Mouse (Mus musculus) lung, embryonic 14.5 days (tissue): Measurements from ENCODE around the gene Rftn1. TPM values are rescaled to one million over a fixed set of nuclear protein-coding genes. Genes with fewer than 3 reads are reported as not detected.

Experiments
- ATAC-seq: fragments of 200-750 bp; cut with Nextera tagmentation; 2 replicates; pipeline ENCODE4 v1.8.0; 2017; ENCODE audit warnings: mild to moderate bottlenecking, moderate TSS enrichment, moderate library complexity; ENCODE audit not compliant: insufficient read depth
- DNase-seq: peaks from one replicate; pipeline ENCODE4 v3.0.0-alpha.2; 2015
- H3K27ac ChIP-seq: fragments of 300-500 bp; sonication (generic); 2 replicates; pipeline ENCODE4 v1.5.1; 2014; ENCODE audit warnings: low read depth, mild to moderate bottlenecking, moderate library complexity
- H3K27me3 ChIP-seq: fragments of 300-500 bp; sonication (generic); 2 replicates; pipeline ENCODE4 v1.6.1; 2014; ENCODE audit warnings: low read length, control low read depth; ENCODE audit not compliant: insufficient read depth
- H3K36me3 ChIP-seq: fragments of 300-500 bp; sonication (generic); 2 replicates; pipeline ENCODE4 v1.6.1; 2014; ENCODE audit warnings: control low read depth; ENCODE audit not compliant: insufficient read depth
- H3K4me1 ChIP-seq: fragments of 300-500 bp; sonication (generic); 2 replicates; pipeline ENCODE4 v1.6.1; 2014; ENCODE audit warnings: antibody characterized with exemption, control low read depth; ENCODE audit not compliant: insufficient read depth
- H3K4me2 ChIP-seq: fragments of 300-500 bp; sonication (generic); 2 replicates; pipeline ENCODE4 v1.6.1; 2014; ENCODE audit warnings: mild to moderate bottlenecking
- H3K4me3 ChIP-seq: fragments of 300-500 bp; sonication (generic); 2 replicates; pipeline ENCODE4 v1.5.1; 2014; ENCODE audit warnings: low read depth, low read length
- H3K9ac ChIP-seq: fragments of 300-500 bp; sonication (generic); 2 replicates; pipeline ENCODE4 v1.6.1; 2014
- H3K9me3 ChIP-seq: fragments of 300-500 bp; sonication (generic); 2 replicates; pipeline ENCODE4 v1.6.1; 2016; ENCODE audit warnings: low read depth, low read length, control low read depth
- CTCF ChIP-seq: IDR thresholded peaks from 2 replicates; pipeline ENCODE4 v1.5.1; 2016; ENCODE audit warnings: antibody characterized with exemption, low read depth
- WGBS: fragments of 180-500 bp; shearing (Covaris S2); extraction: QIAGEN DNeasy Blood & Tissue Kit; methylation state at CpG from one replicate; pipeline ENCODE4 v1.1.7; 2014; 5-methylcytosine and 5-hydroxymethylcytosine counted together
- polyA plus RNA-seq: library from polyadenylated mRNA; unstranded; fragments of >200 nt; fragmentation: Nextera tagmentation; extraction: Ambion mirVana; gene quantifications from 2 replicates; pipeline ENCODE4 v1.2.1, GENCODE M21; 2014

Gene Rftn1
- polyA plus RNA-seq, 1 experiment from 2014 or later = 19.0 TPM

GRCm38 (mm10) chr17:50072982-50073965 lies 117.2 kb downstream of the Rftn1 start:
- Histone ChIP-seq H3K4me3 (no peak overlapping the region), H3K9me3 (no peaks in the 10 kb centered on the region), H3K4me2 (no peak overlapping the region), H3K27me3 (no peaks in the 10 kb centered on the region), H3K36me3 (no peaks in the 10 kb centered on the region), H3K27ac (no peak overlapping the region), H3K4me1 (no peaks in the 10 kb centered on the region), H3K9ac (no peak overlapping the region)
- TF ChIP-seq CTCF = no peak
- 88% methylated on average over 23 of the region's 23 CpGs for WGBS
- DNase-seq = no peak
- ATAC-seq = no peak

DNA sequence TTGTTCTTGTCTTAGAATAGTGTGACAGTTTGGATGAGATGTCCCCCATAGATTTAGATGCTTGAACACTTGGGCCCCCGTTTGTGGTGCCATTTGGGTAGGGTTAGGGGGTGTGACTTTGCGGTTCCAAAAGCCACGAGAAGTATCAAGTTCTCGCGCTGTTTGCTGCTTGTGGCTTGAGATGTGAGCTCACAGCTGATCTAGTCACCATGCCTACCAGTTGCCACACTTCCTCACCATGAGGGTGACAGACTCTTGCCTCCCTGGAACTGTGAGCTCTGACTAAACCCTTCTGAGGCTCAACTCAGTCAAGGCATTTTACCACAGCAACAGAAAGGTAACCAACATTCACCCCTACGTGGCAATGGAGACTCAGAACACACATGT lies 118.9 kb downstream of the Rftn1 start:
- Histone ChIP-seq H3K27me3 (no peaks in the 10 kb centered on the region), H3K27ac (no peak overlapping the region), H3K36me3 (no peaks in the 10 kb centered on the region), H3K9ac (no peak overlapping the region), H3K4me3 (no peak overlapping the region), H3K4me2 (no peak overlapping the region), H3K9me3 (no peaks in the 10 kb centered on the region), H3K4me1 (no peaks in the 10 kb centered on the region)
- no peak for TF ChIP-seq CTCF
- ATAC-seq (no peak), DNase-seq (no peak)
- 62% methylated on average over 6 of the region's 6 CpGs for WGBS

DNA sequence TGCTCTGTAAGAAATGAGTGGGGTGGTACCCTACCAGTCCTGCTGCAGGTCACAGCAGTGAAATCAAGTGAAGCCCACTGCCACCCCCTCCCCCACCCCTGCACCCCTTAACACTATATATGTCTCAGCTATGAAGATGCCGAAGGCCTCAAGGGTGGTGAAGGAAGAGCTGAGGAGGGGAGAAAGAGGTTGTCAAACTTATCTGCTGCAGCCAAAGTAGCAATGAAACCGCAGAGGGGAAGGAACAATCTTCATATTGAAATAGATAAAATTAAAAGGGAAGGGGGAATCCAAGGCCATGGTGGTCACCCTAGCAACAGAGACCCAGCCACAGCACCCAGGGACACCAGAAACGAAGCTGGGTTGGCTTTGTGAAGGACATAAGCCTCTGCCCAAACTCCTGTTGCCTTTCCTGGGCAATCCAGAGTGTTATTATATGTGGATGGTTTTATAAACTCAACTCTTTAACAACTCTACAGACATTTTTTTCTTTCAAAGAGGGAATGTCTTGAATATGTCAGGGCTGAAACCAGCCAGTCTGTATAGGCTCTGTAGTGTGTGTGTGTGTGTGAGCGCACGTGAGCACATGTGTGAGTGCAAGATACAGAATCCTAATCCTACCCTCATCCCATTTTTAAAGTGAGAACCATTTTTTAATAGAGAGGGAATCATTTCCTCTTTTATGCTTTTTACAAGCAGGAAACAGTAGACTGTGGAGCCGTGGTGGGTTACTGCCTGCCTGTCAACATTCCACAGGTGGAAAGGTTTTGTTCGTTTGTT lies 119.5 kb downstream of the Rftn1 start:
- Histone ChIP-seq H3K9me3 (no peaks in the 10 kb centered on the region), H3K27me3 (no peaks in the 10 kb centered on the region), H3K36me3 (no peaks in the 10 kb centered on the region), H3K4me2 (no peak overlapping the region), H3K9ac (no peak overlapping the region), H3K4me1 (no peaks in the 10 kb centered on the region), H3K4me3 (no peak overlapping the region), H3K27ac (no peak overlapping the region)
- no peak for DNase-seq
- TF ChIP-seq CTCF = no peak
- ATAC-seq = no peak
- WGBS = 72% methylated on average over 7 of the region's 7 CpGs

GRCm38 (mm10) chr17:50069897-50070636 lies 120.4 kb downstream of the Rftn1 start:
- H3K27me3 ChIP-seq = no peaks in the 10 kb centered on the region

DNA sequence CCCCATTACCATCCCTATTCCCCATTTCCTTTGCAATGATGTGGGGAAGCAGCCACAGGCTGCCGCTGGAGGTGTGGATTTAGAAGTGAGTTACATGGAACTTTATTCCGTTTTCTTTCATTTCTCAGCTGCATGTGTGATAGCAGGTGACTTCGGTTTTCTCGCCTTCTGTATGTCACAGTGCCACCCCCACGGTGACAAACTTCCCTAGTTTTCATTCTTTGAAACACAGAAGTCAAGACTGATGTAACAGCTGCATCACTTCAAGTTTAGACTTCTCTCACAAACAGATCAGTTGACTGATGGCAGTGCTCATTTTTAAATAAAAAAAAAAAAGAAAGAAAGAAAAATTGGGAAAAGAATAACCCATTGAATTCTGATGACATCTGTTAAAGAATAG lies 121.3 kb downstream of the Rftn1 start:
- Histone ChIP-seq H3K27ac (no peak overlapping the region), H3K27me3 (no peaks in the 10 kb centered on the region), H3K9me3 (no peaks in the 10 kb centered on the region), H3K4me2 (no peak overlapping the region), H3K9ac (no peak overlapping the region), H3K4me3 (no peak overlapping the region), H3K4me1 (no peaks in the 10 kb centered on the region), H3K36me3 (no peaks in the 10 kb centered on the region)
- DNase-seq (no peak), ATAC-seq (no peak)
- 51% methylated on average over 5 of the region's 5 CpGs for WGBS
- no peak for TF ChIP-seq CTCF

More at GRCm38 (mm10) chr17:50069897-50070636, 120.4 kb downstream of the Rftn1 start:
- no peak for TF ChIP-seq CTCF
- Histone ChIP-seq H3K4me1 (no peaks in the 10 kb centered on the region), H3K9ac (no peak overlapping the region), H3K9me3 (no peaks in the 10 kb centered on the region), H3K36me3 (no peaks in the 10 kb centered on the region), H3K4me2 (no peak overlapping the region), H3K4me3 (no peak overlapping the region), H3K27ac (no peak overlapping the region)
- DNase-seq = peak; percentile 9
- 11% methylated on average over 10 of the region's 10 CpGs for WGBS
- ATAC-seq = peak; percentile 38

DNA sequence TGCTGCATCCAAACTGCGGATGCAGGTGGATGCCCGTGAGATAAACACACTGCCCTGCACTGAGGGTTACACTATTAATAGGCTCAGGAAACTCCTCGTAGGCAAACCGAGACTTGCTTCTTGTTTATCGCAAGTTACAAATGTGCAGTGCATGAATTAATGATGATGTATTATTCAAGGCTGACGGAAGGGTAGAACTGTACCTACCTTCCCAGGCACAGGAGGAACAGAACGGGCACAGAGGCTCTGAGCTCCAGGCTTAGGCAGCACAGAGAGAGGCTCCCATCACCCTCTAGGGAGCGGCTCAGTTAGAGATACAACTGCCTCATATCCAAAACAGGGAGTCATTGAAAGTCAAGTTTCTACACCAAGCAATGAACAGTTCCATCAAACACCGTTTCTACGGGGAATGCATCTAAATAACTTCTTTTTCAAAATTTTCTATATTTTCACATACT lies 121.8 kb downstream of the Rftn1 start:
- ATAC-seq = no peak
- H3K9me3 ChIP-seq = no peaks in the 10 kb centered on the region
- H3K27ac ChIP-seq = no peak overlapping the region
- WGBS = 78% methylated on average over 10 of the region's 10 CpGs
- no peak overlapping the region for H3K9ac ChIP-seq
- H3K36me3 ChIP-seq = no peaks in the 10 kb centered on the region
- no peak for TF ChIP-seq CTCF
- no peaks in the 10 kb centered on the region for H3K4me1 ChIP-seq
- DNase-seq = no peak
- H3K27me3 ChIP-seq = no peaks in the 10 kb centered on the region
- H3K4me2 ChIP-seq = no peak overlapping the region
- no peak overlapping the region for H3K4me3 ChIP-seq
